Mouse (Mus musculus) right cerebral cortex, postnatal 25 days (tissue): ENCODE results near the gene Gpr33.
A peak's percentile ranks its signal among the peaks of the same experiment; 100 is the strongest.

Experiments used
- DNase-seq: peaks from one replicate; pipeline ENCODE4 v3.0.0; 2022

Gene Gpr33

DNA sequence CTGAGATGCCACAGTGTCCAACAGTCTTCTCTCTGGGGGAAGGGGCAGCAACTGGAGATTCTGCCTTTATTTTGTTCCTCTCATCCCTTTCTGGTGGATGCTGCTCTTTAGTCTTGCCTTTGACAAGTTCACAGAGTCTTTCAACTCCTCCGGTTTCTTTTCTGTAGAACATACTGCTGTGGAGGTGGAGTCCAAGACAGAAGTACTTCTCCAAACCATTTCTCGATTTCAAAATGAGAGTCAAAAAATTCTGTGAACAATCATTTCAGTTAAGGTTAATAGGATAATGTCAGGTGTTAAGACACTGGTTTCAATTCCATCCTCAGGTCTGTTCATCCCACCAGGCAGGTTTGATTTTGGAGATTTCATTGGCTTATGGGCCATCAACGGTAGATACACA lies at the start of gene Gpr33:
Gene Gpr33 (minus strand): TSS at position 101 of the 400 bp plus-strand sequence.
- DNase-seq = no peak

- DNase-seq = no peak
Measured at GRCm38 (mm10) chr12:52049324-52049723, 21.5 kb upstream of the Gpr33 start.

- DNase-seq = no peak
Measured at GRCm38 (mm10) chr12:52046371-52046770, 18.5 kb upstream of the Gpr33 start.

DNA sequence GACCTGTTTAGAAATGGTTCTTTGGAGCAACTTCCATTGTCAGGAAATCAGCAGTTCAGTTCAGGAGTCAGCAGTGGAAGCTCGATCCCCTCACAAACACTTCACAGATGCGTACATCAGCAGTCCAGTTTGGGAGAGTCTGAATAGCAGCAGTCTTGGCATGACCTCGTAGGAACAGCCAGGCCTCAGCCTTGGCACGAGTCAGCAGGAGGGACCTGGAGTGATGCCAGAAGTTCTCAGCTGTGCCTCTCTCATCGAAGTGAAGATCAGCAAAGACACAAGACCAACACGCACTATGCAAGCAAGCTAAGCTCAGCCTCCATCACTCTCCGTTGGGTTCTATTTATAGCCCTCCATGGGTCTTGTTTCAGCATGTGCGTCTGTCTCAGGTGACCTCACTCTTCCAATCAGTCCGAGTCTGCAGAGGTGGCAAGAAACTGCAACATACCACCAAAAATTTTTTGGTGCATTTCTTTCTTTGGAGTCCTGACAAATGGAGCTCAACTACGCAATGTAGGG lies 15.0 kb upstream of the Gpr33 start:
- no peak for DNase-seq

DNA sequence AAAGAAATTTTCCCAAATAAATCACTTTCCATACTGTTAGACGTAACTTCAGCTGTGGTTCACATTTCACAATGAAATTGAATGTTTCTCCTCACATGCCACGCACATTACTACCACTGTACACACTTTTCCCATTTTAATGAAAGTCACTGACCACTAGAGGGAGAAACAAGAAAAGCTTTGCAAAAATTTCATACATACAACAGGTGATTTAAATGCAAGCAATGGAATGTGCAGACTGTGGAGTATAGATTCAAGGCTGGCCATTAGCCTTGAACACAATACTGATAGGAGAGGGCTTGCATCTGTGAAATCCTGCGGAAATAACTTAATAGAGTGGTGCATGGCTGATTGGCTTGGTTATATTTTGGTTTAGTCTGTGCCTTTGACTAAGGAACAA lies 10.5 kb upstream of the Gpr33 start:
- DNase-seq = no peak

DNA sequence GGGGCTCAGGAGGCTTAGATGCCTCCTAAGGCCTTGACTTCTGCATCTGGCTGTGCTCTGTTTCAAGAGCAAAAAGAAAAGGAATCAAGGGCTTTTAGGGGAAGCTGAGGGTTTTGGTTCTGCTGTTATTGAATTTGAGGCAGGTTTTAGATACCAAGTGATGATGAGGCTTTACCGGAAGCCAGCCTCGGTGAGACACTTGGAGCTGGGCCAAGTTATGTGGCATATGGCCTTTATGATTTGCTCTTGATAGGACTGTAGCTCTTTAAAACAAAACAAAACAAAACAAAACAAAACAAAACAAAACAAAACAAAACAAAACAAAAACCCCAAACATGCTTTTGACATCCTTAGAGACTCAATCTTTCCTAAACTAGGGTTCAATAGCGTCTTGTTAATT lies 7.1 kb upstream of the Gpr33 start:
- no peak for DNase-seq

- DNase-seq = no peak
Measured at GRCm38 (mm10) chr12:52032276-52032675, 4.4 kb upstream of the Gpr33 start.

- DNase-seq = no peak
Measured at GRCm38 (mm10) chr12:52014494-52015029, 13.3 kb downstream of the Gpr33 start.

DNA sequence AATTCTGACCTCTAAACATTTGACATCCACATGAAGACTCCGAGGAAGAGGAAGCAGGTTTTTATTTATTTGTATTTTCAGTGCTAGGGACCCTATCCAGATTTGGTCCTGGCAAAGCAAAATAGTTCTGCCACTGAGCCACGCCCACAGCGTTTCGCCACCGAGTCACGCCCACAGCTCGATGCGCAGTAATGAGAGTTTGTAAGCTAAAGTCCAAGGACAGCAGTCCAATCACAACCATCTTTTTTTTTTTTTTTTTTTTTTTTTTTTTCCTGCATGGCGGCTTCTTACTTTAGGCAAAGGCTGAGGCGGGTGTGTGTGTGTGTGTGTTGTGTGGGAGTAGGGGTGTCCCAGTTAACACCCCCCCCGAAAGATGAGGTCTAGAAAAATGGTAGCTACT lies 13.8 kb downstream of the Gpr33 start:
- DNase-seq = no peak

DNA sequence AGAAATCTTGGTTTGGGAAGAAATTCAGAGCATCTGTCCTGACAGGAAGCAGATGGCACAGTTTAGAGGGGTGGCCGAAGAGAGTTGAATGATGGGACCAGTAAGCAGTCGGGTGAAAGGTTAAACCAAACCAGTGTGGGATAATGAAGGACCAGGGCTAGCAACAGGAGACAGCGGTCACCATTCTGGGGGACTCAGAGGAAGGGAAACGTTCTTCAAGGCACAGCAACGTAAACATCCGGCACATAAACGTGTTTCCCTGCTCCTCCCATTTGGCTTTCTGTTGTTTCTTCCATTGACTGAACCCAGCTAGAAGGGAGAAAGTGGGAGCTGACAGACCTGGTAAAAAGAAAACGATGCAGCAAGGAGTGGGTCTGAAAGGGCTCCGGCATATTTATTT lies 14.6 kb downstream of the Gpr33 start:
- no peak for DNase-seq

DNA sequence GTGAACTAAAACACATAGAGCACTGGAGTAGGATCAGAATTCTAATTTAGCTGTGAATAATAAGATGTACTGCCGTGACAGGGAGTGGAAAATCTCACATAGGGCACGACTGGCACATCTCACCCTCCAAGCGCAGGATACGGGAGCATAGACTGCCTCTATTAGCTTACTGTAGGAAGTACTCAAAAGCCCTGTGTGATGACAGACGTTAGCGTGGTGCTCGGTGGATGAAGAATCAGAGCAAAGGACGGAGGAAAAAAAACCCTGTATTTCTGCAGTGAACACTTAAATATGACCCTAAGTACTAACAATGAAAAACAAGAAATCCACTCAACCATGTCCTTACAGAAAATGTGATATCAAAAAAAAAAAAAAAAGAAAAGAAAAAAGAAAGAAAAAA lies 15.7 kb downstream of the Gpr33 start:
- DNase-seq = no peak

DNA sequence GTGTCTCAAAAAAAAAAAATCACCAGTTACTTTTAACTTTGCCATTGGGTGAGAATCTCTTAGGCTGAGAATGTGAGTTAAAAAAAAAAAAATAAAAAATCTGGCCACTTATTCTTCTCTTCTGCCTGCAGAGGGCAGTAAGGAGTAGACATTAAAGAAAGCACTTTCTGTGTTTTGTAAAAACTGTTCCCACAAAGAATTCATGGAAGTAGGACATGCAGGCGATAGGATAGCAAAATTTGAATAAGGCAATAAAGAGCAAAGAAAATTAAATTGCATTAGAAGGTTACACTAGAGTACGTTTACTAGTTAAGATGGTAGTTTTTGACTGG lies 17.3 kb downstream of the Gpr33 start:
- DNase-seq = no peak

- no peak for DNase-seq
Measured at GRCm38 (mm10) chr12:52009928-52010629, 17.8 kb downstream of the Gpr33 start.

GRCm38 (mm10) chr12:52006633-52006994 lies 21.2 kb downstream of the Gpr33 start:
- DNase-seq = no peak

DNA sequence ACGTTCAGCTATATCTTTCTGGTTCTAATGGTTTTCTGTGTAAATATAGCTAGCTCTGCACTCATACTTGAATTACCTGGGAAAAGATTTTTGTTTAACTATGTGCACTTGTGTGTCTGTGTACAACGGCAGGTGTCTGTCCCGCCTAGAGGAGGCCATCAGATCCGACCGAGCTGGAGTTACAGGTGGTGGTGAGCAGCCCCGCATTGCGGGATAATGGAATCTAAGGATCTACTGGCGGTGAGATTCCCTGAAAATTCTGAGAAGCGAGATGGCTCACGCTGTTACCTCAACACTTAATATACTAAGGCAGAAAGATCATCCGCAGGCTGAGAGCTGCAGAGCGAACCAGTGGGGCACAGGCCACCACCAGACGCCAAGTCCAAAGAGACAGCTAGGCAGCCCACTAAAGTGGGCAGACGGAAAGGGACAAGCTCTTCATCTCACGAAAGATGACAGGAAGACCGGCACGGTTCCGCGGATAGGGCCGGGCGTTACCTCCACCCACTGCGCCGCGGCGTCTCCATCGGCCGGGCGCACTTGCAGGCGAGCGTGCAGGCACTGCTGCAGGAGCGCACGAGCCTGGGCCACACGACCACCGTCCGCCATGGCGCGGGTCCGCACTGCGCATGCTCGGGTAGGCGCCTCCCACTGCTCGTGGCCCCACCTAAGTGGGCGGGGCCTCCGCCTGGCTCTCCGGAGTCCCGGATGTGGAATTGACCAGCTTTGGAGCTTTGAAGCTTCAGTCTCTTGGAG lies 21.8 kb downstream of the Gpr33 start, which contains the start of gene Dtd2:
Gene Dtd2 (minus strand): TSS at position 625 of the 756 bp plus-strand sequence.
- DNase-seq = peak; percentile 94

DNA sequence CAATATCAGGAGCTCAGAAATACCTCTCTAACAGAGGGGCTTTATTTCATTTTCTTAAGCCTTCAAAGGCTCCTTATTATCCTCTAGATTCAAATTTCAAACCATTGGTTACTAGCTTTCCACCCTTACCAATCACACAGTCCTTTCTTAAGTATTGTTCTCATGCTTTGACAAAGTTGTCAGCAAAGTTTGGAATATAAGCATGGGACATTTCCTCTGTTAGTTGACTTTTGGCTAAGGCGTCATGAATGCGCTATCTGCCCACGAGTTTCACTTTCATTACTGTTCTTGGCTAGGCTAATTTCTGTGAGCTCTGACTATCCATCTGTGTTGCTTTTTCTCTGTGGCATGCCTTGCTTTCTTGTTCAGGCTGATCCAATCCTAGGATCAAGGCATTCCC lies 25.1 kb downstream of the Gpr33 start:
- DNase-seq = no peak

- peak; percentile 42 for DNase-seq
Measured at GRCm38 (mm10) chr12:52001544-52001943, 26.3 kb downstream of the Gpr33 start.

DNA sequence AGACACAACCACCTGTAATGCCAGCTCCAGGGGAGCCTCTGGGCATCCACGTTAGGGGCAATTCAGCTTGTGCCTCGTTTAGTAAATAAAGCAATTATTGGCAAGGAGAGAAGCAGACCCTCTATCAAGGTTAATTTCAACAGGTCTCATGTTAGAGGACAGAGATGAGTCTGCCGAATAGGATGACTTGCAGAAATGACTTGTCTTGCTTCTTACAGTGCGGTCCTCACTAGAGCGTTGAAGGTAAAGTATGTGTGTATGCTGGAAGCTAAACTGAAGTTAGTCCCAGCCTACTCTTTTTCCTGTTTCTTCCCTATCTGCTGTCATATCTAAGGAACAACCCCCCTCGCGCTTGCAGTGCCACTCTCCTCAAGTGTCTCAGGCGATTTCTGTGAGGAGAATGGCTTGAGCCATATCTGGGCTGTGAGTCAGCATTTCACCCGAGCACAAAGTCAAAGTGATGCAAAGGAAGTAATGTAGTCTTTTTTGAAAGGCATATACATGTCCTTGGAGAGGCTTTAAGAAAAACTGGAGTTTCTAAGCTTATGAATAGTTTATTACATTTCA lies 29.4 kb downstream of the Gpr33 start:
- no peak for DNase-seq

GRCm38 (mm10) chr12:51995738-51996536 lies 31.9 kb downstream of the Gpr33 start:
- no peak for DNase-seq

- DNase-seq = no peak
Measured at GRCm38 (mm10) chr12:51990629-51991028, 37.2 kb downstream of the Gpr33 start.

DNA sequence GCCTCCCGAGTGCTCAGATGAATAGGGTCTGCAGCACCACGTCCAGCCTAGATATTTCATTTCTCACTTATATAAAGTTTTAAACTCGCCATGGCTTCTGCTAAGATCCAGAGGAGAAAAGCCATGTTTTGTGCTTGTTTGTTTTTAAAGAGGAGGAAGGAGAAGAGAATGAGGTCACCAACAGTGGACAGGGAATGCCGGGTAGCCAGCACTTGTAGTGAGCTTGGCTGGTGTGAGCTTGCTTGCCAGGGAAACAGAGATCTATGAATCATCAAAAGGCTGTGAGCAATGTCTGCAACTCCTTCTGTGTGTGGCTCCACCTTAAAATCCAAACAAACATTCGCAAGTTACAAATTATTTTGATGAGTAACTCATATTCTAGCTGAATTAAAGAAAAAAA lies 39.3 kb downstream of the Gpr33 start:
- DNase-seq = no peak

GRCm38 (mm10) chr12:51985826-51986225 lies 42.0 kb downstream of the Gpr33 start:
- no peak for DNase-seq

DNA sequence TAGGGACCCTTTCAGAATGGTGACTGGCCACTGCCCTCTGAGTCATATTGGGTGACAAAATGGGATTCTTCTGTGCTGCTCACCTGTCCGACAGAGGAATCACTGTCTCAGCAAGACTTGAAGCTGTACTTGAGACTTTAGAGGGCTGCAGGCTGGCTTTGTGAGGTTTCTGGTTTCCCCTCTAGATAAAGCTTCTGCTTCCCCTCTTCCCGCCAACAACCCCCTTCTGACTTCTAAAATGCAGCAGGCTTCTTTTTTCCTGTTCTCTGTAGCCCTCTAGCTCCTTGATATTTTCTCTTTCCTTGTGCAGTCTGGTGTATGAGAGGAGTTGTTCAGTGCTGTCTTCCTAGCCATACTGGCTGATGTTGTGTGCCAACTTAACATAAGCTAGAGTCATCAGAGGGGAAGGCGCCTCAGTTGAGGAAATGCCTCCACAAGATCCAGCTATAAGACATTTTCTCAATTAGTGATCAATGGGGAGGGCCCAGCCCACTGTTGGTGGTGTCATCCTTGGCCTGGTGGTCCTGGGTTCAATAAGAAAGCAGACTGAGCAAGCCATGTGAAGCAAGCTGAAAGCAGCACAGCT lies 42.6 kb downstream of the Gpr33 start:
- no peak for DNase-seq
